Mouse (Mus musculus) megakaryocyte-erythroid progenitor cell, adult 5-6 weeks (primary cell): Measurements from ENCODE around the gene Homer3. TPM values are rescaled to one million over a fixed set of nuclear protein-coding genes. Genes with fewer than 3 reads are reported as not detected.

Experiments
- ATAC-seq: replicated peaks from 2 replicates; pipeline ENCODE4 v1.8.0; 2016; ENCODE audit warnings: mild to moderate bottlenecking, inconsistent platforms; ENCODE audit not compliant: severe bottlenecking, poor library complexity, low FRiP score, low TSS enrichment
- total RNA-seq, 2 experiments: library from RNA; stranded (forward) in 1 of 2; stranded (reverse) in 1 of 2; fragments of 200-1000, 215-1000 nt in 1 of 2; fragments of >200 nt in 1 of 2; fragmentation: Nextera tagmentation in 1 of 2; gene quantifications; 2 replicates each; pipeline ENCODE4 v1.2.3; 2014 to 2017

Gene Homer3
- total RNA-seq (2014; fragmentation: Nextera tagmentation) (5.5 and 9.6 TPM in 2 replicates), total RNA-seq (2017) (0.56 and 8.0 TPM in 2 replicates)

GRCm38 (mm10) chr8:70282603-70283135 is at the start of gene Homer3:
Homer3 (plus strand) TSS chr8:70282827.
- ATAC-seq, result peak; percentile 57

GRCm38 (mm10) chr8:70233606-70234005 is 49.0 kb upstream of the Homer3 start:
- no peak for ATAC-seq

DNA sequence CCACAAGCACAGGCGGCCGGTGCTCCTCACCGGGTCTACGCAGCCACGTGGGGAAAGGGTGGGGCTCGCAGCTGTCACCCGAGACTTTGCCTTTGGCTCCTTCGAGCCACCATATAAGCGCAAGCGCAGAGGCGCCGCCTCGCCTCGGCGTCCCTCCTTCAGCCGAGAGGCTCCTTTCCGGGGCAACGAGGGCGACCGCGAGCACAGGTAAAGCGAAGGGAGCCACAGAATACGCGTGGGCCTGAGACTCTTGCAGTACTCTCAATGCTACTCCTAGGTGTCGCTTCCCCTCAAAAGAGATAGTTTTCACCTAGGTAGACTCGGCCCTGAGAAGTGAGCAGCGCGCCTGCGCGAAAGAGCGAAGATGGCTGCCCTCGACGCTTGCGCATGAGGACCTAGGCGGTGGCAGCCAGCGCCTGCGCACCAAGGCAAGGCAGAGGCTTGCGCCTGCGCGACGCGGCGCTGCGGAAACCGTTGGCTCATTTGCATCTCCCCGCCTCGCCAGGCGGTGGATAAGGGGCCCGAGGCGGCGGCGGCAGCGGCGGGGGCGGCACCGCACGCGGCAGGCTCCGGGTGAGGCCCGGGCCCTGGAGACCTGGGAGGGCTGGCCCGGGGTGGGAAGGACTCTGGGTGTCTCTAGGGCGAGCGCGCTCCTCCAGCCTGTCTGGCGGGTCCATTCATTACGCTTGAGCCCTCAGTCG is 48.4 kb upstream of the Homer3 start, which contains the start of the genes Sugp2 and Armc6:
Gene Sugp2 (plus strand): TSS at position 147 of the 701 bp plus-strand sequence.
Gene Armc6 (minus strand): TSS at position 387 of the 701 bp plus-strand sequence.
- ATAC-seq, result peak; percentile 82

- no peak for ATAC-seq
These were observed 47.9 kb upstream of the Homer3 start for GRCm38 (mm10) chr8:70234781-70235128.

DNA sequence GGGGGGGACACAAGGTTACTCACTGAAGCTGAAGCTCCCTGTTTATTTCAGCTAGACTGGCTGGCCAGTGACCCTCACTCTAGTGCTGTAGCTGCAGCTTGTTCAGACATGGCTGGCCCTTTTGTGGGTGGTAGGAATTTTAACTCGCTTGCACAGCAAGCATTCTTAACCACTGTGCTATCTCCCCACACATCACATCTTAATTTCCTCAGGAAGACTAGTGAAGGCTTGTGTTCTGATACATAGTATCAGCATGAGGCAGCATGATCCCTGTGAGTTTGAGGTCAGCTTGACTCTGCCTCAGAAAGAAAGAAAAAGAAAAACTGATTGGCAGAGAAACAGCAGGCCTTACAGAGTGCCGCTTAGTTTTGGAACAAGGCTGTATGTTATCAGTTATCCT is 44.8 kb upstream of the Homer3 start:
- ATAC-seq, result peak; percentile 47

GRCm38 (mm10) chr8:70240642-70241041 is 42.0 kb upstream of the Homer3 start:
- ATAC-seq, result no peak

DNA sequence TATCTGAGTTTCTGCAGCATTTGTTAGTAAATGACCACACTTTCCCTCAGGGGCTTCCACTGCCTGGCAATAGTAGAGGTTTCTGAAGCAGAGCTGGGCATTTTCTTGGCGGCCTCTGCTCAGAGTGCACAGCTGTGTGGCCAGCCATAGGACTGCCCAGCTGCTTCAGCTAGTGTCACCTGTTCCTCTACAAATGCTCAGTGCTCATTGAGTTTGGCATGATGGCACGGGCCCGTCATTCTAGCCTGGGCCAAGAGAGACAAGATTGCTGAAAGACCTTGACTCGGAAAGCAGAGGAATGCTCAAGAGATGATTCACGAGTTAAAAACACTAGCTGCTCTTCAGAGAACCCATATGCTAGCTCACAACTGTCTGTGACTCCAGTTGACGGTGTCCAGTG is 36.0 kb upstream of the Homer3 start:
- no peak for ATAC-seq

- ATAC-seq, result no peak
These were observed 34.8 kb upstream of the Homer3 start for GRCm38 (mm10) chr8:70247841-70248240.

GRCm38 (mm10) chr8:70254628-70255027 is 28.0 kb upstream of the Homer3 start:
- no peak for ATAC-seq

GRCm38 (mm10) chr8:70257456-70257855 is 25.2 kb upstream of the Homer3 start:
- no peak for ATAC-seq

DNA sequence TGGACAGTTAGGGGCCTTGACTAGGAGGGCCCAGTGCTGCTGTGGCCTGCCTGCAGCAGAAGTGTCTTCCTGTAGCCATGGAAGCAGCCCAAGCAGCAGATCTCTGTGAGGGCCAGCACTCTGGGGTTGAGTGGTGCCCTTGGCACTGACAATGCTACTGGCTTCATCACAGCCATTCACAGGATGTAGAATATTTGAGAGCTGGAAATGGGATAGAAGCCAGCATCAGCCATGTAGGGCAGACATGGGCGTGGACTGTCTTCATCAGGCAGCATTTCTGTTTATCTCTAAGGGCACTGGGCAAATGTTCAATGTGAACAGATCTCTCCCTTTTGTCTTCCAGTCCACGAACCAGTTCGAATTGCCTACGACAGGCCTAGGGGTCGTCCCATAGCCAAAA is 24.0 kb upstream of the Homer3 start:
- ATAC-seq, result peak; percentile 70

DNA sequence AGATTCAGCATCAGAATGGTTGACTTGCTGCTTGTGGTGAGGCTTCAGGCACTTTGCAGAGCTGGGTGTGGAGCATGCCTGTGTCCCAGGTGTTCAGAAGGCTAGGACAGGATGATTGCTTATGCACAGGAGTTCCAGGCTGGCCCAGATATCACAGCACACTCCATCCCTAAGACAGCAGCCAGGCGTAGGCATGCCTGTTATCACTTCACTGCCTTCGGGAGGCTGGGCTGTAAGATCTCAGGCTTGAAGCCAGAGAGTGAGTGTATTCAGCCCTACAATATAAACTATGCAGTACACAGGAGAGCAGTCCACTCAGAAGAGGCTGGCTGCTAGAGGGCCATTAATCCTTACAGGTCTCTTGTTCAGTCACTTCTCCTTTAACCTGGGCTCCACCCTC is 23.6 kb upstream of the Homer3 start:
- ATAC-seq, result peak; percentile 84

DNA sequence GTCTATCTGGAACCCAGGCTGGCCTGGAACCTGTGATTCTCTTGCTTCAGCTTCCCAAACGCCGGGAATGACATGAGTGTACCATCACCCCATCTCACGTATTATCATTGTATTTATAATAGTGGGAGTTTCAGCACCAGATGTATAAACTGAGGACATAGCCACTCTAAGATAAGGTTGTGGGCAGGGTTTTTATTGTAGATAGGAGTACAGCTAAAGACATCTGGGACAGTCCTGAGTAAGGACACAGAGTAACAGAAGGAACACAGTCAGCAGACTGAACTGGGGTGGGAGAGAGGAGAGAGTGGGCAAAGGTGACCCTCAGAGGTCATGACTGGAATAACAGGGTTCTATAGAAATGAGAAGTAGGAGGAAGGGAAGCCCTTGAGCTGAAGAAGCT is 15.0 kb upstream of the Homer3 start:
- peak; percentile 69 for ATAC-seq

GRCm38 (mm10) chr8:70268311-70268710 is 14.3 kb upstream of the Homer3 start:
- ATAC-seq, result peak; percentile 34

DNA sequence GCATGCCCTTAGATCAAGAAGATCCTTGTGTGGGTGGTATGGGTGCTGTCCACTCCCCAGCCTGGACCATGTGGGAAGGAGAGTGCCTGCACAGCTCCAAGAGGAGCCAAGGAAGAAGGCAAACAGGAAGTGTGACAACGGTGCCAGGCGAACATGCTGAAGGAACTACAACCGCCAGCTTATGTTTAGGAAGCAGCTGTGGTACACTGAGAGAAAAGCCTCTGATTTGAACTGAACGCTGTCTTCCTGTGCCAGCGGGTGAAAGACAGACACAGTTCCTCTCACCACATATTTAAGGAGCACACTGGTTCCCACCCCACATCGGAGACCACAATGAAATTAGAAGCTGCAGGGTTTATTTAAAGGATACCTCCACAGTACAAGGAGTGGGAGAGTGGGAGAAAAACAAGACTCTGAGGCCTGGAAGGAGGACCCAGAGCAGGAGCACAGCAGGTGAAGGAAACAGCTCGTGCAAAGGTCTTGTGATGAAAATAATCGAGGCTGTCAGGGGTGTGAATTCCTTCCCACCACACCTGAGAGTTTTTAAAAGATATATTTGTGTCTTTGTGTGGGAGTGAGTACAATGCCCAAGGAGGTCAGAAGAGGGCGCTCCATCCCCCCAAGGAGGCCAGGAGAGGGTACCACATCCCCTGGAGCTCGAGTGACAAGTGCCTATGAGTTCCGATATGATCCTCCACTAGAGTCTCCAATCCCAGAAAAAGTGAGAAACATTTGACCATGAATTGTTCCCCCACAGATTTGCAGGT is 13.6 kb upstream of the Homer3 start:
- no peak for ATAC-seq

- 0 out of 2 replicates have a peak, but pooled peaks have one; percentile 17 for ATAC-seq
These were observed 9.7 kb upstream of the Homer3 start for GRCm38 (mm10) chr8:70272949-70273348.

GRCm38 (mm10) chr8:70274350-70274749 is 8.3 kb upstream of the Homer3 start:
- no peak for ATAC-seq

- peak; percentile 23; the same call in 1 of the 2 replicates for ATAC-seq
These were observed 6.2 kb upstream of the Homer3 start for GRCm38 (mm10) chr8:70276476-70276875.

GRCm38 (mm10) chr8:70278175-70278574 is 4.5 kb upstream of the Homer3 start:
- no peak for ATAC-seq

DNA sequence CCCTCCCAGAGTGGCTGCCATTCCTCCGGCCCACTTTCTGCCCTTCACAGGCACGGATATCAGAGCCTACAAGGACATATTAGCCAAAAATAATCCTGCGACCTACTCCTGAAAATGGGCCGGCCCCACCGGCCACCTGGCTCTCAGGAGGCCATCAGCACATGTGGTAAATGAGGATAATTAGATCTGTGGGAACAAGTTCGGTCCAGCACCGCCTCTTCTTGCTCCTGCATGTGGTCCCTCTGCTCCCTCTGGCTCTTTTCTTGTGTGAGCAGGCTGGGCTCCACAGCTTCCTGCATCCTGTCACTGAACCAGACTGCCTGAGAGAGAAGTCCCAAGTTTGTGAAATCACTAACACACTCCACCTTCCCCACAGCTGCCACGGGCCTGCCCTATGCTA is 3.4 kb upstream of the Homer3 start:
- ATAC-seq, result no peak
